Mouse (Mus musculus) left cerebral cortex, adult 2 months (tissue): ENCODE measurements around the gene Tbc1d22a. TPM values are rescaled to one million over a fixed set of nuclear protein-coding genes. Genes with fewer than 3 reads are reported as not detected.
A peak's percentile ranks its signal among the peaks of the same experiment; 100 is the strongest.

Source experiments
- DNase-seq, 2 experiments: peaks; one replicate each; pipeline ENCODE4 v3.0.0; 2021 to 2022; ENCODE audit warnings: low spot score in 2 of 2, mixed read lengths in 1 of 2; ENCODE audit errors: extremely low spot score in 1 of 2
- H3K27ac ChIP-seq: fragments of 200-600 bp; 2 replicates; pipeline ENCODE4 v1.8.1; 2022
- H3K4me3 ChIP-seq: fragments of 200-600 bp; 2 replicates; pipeline ENCODE4 v1.8.1; 2022
- CTCF ChIP-seq: fragments of 200-600 bp; IDR thresholded peaks from 2 replicates; pipeline ENCODE4 v1.8.1; 2022; ENCODE audit warnings: antibody characterized with exemption, mild to moderate bottlenecking, moderate library complexity
- intact Hi-C: fragments of 180-260 bp; cut with DNase I; formaldehyde crosslinking; loops from one replicate; pipeline ENCODE4 v1.15.1; 2025
- total RNA-seq, 2 experiments: library from RNA; stranded (reverse); gene quantifications; 2 replicates each; pipeline ENCODE4 v1.2.3; 2021

The Tbc1d22a gene
- total RNA-seq, 2 experiments from 2014 or later, result 32.8 to 34.3 TPM

- DNase-seq, result peak; percentile 39 to 50
- Histone ChIP-seq H3K27ac (no peak overlapping the region), H3K4me3 (no peak overlapping the region)
- intact Hi-C loops, result loop anchor here (1.0 kb wide), 2 partner anchors 155 to 162 kb away; no protein-coding TSS in a partner anchor
- peak; percentile 92 for TF ChIP-seq CTCF
Observed at GRCm38 (mm10) chr15:86405527-86405926, 191.3 kb downstream of the Tbc1d22a start.

GRCm38 (mm10) chr15:86409352-86409751 lies 195.1 kb downstream of the Tbc1d22a start:
- no peak overlapping the region for H3K27ac ChIP-seq
- no peak overlapping the region for H3K4me3 ChIP-seq
- DNase-seq, result no peak
- TF ChIP-seq CTCF, result peak; percentile 42
- intact Hi-C loops, result no loop called here

GRCm38 (mm10) chr15:86411532-86412080 lies 197.3 kb downstream of the Tbc1d22a start:
- no peak for DNase-seq
- Histone ChIP-seq H3K4me3 (no peak overlapping the region), H3K27ac (no peak overlapping the region)
- intact Hi-C loops, result loop anchor here (10.0 kb wide), 1 partner anchor 1133 kb away; the partner anchor contains the start of gene Fam19a5
- TF ChIP-seq CTCF, result no peak

GRCm38 (mm10) chr15:86415951-86416350 lies 201.7 kb downstream of the Tbc1d22a start:
- intact Hi-C loops, result loop anchor here (10.0 kb wide), 1 partner anchor 1129 kb away; the partner anchor contains the start of gene Fam19a5
- Histone ChIP-seq H3K4me3 (no peak overlapping the region), H3K27ac (no peak overlapping the region)
- no peak for TF ChIP-seq CTCF
- no peak for DNase-seq

GRCm38 (mm10) chr15:86418436-86418835 lies 204.2 kb downstream of the Tbc1d22a start:
- intact Hi-C loops, result loop anchor here (10.0 kb wide), 1 partner anchor 1126 kb away; the partner anchor contains the start of gene Fam19a5
- H3K27ac ChIP-seq, result no peak overlapping the region
- no peak overlapping the region for H3K4me3 ChIP-seq
- no peak for DNase-seq
- TF ChIP-seq CTCF, result no peak

- no peak for TF ChIP-seq CTCF
- no peak for DNase-seq
- Histone ChIP-seq H3K27ac (no peak overlapping the region), H3K4me3 (no peak overlapping the region)
- intact Hi-C loops, result loop anchor here (10.0 kb wide), 1 partner anchor 1125 kb away; the partner anchor contains the start of gene Fam19a5
Observed at GRCm38 (mm10) chr15:86419620-86420019, 205.4 kb downstream of the Tbc1d22a start.

GRCm38 (mm10) chr15:86422858-86423257 lies 208.6 kb downstream of the Tbc1d22a start:
- intact Hi-C loops, result no loop called here

GRCm38 (mm10) chr15:86423884-86424283 lies 209.6 kb downstream of the Tbc1d22a start:
- intact Hi-C loops, result no loop called here
- DNase-seq, result no peak
- TF ChIP-seq CTCF, result no peak
- Histone ChIP-seq H3K27ac (no peak overlapping the region), H3K4me3 (no peak overlapping the region)

More at GRCm38 (mm10) chr15:86422858-86423257, 208.6 kb downstream of the Tbc1d22a start:
- Histone ChIP-seq H3K27ac (no peak overlapping the region), H3K4me3 (no peak overlapping the region)
- no peak for DNase-seq
- TF ChIP-seq CTCF, result no peak

GRCm38 (mm10) chr15:86424971-86425370 lies 210.7 kb downstream of the Tbc1d22a start:
- intact Hi-C loops, result no loop called here
- Histone ChIP-seq H3K4me3 (no peak overlapping the region), H3K27ac (no peak overlapping the region)
- DNase-seq, result no peak
- no peak for TF ChIP-seq CTCF

- intact Hi-C loops, result no loop called here
- no peak for DNase-seq
- no peak overlapping the region for H3K27ac ChIP-seq
- TF ChIP-seq CTCF, result no peak
- H3K4me3 ChIP-seq, result no peak overlapping the region
Observed at GRCm38 (mm10) chr15:86426364-86427000, 212.2 kb downstream of the Tbc1d22a start.

- no peak for TF ChIP-seq CTCF
- no peak overlapping the region for H3K4me3 ChIP-seq
- intact Hi-C loops, result no loop called here
- DNase-seq, result no peak
- no peak overlapping the region for H3K27ac ChIP-seq
Observed at GRCm38 (mm10) chr15:86427439-86427838, 213.2 kb downstream of the Tbc1d22a start.

- no peak overlapping the region for H3K27ac ChIP-seq
- no peak for DNase-seq
Observed at GRCm38 (mm10) chr15:86428496-86428895, 214.2 kb downstream of the Tbc1d22a start.

More at GRCm38 (mm10) chr15:86428496-86428895, 214.2 kb downstream of the Tbc1d22a start:
- intact Hi-C loops, result no loop called here
- H3K4me3 ChIP-seq, result no peak overlapping the region
- TF ChIP-seq CTCF, result no peak
